Mouse (Mus musculus): ENCODE measurements around the gene Ak4. TPM values are rescaled to one million over a fixed set of nuclear protein-coding genes. Genes with fewer than 3 reads are reported as not detected.
"Not testable (repeated sequence)": the region's sequence is repeated elsewhere in the genome, so short reads cannot be mapped to it uniquely, and the experiment has no call there.

The Ak4 gene
- total RNA-seq, 2 experiments from 2014 or later = 27.7 to 27.8 TPM

DNA sequence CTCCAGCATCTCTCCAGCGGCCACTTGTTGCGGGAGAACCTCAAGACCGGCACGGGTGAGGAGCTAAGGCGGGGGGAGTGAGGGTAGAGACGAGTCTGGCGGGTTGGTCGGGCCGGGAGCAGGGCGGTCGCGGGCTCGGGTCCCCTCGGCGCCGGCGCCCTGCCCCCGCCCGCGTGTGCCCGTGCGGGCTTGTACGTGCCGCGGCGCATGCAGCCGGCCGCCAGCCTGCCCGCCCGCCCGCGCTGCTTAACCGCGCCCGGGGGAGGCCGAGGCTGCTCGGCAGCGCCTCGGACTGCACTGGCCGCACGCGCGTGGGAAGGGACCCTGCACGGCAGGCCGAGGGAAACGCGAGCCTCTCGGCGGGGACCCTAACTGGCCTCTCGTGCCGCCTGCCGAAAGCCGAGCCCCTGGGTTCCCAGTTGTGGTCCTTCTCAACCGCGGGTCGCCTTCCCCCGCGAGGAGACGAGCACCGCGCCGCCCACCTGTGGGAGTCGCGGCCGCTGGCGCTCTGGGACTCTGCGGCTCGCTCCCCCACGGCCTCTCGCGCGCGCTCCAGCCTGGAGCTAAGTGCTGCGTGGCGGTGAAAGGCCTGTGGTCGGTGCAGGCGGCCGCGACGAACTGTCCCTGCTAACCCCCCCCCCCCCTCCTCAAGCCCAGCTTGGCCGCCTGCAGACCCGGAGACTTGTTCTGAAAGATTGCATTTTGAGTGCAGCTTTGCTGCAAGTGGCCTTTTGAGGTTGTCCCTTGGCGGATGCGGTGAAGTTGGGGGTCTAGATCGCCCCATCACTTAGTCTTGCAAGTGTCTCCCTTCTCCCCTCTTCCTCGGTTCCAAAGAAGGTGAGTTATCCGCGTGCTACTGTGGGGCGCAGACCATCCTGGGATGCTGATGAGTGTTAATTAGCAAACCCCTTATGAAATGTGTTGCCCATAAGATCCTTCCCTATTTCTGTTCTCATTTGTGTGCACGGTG lies 1.1 kb downstream of the Ak4 start:
- intact Hi-C loops (cut with DNase I) = no loop called here
- DNase-seq (ENCODE audit: low spot score) = no peak

GRCm38 (mm10) chr4:101422996-101423395 lies 3.9 kb downstream of the Ak4 start:
- intact Hi-C loops (cut with DNase I) = no loop called here
- DNase-seq (ENCODE audit: low spot score) = no peak

GRCm38 (mm10) chr4:101423571-101423970 lies 4.5 kb downstream of the Ak4 start:
- intact Hi-C loops (cut with DNase I) = no loop called here
- DNase-seq (ENCODE audit: low spot score) = no peak

GRCm38 (mm10) chr4:101424495-101424894 lies 5.4 kb downstream of the Ak4 start:
- DNase-seq (ENCODE audit: low spot score) = no peak
- intact Hi-C loops (cut with DNase I) = no loop called here

DNA sequence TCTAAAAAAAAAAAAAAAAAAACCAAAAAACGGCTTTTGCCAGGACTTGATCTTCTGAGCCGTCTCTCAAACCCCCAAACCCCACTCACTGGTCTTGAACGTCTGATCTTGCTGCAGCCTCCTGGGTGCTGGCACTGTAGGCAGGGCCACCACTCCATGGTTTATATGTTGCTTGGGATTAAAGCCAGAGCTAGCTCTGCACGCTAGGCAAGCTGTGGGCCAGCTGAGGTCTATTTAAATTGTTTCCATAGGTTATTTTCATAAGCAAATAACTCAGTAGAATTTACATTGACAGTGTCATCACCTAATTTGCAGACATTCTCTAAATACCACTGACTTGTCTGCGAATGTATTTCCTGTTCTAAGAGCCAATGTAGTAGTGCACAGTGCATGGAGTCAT lies 6.0 kb downstream of the Ak4 start:
- no peak for DNase-seq (ENCODE audit: low spot score)
- intact Hi-C loops (cut with DNase I) = no loop called here

GRCm38 (mm10) chr4:101425666-101426065 lies 6.6 kb downstream of the Ak4 start:
- intact Hi-C loops (cut with DNase I) = no loop called here
- no peak for DNase-seq (ENCODE audit: low spot score)

GRCm38 (mm10) chr4:101426566-101426965 lies 7.5 kb downstream of the Ak4 start:
- no peak for DNase-seq (ENCODE audit: low spot score)
- intact Hi-C loops (cut with DNase I) = no loop called here

GRCm38 (mm10) chr4:101427886-101428680 lies 9.0 kb downstream of the Ak4 start:
- intact Hi-C loops (cut with DNase I) = no loop called here

DNA sequence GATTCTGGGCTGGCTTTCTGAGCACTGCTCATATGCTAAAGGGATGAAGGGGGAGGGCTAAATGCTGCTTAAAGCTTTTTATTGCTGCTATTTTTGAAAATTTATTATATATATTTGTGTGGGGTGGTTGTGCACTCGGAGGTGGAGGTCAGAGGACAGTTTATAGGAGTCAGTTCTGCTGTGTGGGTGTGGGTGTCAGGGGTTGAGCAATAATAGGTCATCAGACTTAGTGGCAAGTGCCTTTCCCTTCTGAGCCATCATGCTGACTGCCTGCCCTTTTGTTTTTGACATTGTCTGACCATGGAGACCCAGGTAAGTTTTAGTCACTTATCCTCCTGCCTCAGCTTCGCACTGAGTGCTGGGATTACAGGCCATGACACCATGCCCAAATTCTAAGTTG lies 10.0 kb downstream of the Ak4 start:
- DNase-seq (ENCODE audit: low spot score) = no peak
- intact Hi-C loops (cut with DNase I) = no loop called here

More at GRCm38 (mm10) chr4:101427886-101428680, 9.0 kb downstream of the Ak4 start:
- no peak for DNase-seq (ENCODE audit: low spot score)

DNA sequence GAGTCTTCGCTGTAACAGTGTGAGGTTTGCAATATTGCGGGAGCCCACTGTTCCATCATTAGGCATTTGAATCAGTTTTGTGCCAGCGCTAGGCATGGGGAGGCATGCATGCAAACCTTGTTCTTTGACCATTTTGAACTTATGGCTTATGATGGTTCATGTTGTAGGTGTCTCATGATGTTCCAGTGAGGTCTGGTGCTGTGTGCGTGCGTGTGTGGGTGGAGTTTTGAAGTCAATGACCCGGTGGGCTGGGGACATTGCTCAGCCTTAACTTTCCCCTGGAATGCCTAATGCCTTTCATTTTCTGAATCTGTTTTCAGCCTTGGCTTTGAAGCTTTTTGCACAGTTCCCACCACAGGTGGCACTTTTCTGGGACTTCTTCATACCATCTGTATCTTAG lies 10.9 kb downstream of the Ak4 start:
- intact Hi-C loops (cut with DNase I) = no loop called here

DNA sequence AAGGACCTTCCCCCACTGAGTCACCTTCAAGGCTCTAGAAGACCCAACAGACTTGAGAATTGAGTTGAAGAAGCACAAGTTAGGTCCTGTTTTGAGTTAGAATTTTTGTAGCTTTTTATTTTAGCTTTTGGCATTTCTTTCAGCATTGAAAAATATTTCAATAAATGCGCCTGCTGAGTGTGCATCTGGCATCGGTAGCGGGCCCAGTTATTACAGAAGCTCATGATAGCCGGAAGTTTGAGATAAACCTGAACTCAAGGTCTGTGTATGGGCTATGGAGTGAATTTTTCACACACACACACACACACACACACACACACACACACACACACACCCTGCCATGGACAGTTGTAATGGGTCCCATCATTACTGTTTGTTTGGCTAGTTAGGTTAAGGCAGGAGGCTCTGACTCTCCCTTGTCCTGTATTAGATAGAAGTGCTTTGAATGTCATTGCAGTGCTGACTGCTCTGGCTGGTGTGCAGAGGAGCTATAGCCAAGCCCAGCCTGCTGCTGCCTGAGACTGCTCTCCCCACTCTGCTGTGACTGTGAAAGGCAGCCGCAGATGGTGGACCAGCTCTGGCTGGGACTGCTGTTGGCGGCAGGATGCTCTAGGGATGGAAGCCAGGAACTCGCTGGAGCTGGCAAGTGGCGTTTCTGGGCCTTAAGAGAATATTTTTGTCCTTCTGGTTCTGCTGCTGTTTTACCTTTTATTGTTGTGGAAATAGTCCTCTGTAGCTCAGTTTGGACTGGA lies 17.9 kb downstream of the Ak4 start:
- intact Hi-C loops (cut with DNase I) = no loop called here
- peak; percentile 66 for DNase-seq (ENCODE audit: low spot score)

More for the DNA sequence above, 10.9 kb downstream of the Ak4 start:
- DNase-seq (ENCODE audit: low spot score) = no peak

GRCm38 (mm10) chr4:101438271-101438670 lies 19.2 kb downstream of the Ak4 start:
- no peak for DNase-seq (ENCODE audit: low spot score)
- intact Hi-C loops (cut with DNase I) = no loop called here

DNA sequence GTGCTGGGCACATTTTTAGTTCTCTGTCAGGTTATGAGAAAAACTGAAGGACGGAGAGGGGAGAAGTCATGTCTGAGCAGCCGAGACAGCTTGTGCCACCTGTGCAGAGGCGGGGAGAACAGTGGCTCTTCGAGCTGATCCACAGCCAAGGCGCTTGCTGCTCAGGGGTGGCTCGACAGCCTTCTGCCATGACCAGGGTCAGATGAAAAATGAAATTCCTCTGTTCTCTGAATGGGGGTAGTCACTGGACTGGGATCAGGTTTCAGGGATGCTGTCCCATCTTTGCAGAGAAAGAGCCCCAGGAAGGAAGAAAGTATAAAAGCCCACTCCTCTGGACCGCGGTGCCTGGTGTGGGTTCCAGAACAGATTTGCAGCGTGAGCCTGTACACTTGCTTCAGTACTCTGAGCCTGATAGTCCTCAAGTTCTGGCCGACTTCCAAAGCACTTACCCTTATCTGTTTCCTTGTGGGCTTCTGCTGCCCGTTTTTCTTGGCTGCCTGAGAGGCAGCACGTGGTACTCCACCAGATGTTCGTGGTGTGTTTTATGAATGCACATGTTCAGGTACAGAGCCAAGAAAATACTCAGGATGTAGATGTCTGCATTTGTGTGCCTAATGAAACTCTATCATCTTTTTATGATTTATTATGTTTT lies 20.8 kb downstream of the Ak4 start:
- intact Hi-C loops (cut with DNase I) = no loop called here
- DNase-seq (ENCODE audit: low spot score) = peak; percentile 55

DNA sequence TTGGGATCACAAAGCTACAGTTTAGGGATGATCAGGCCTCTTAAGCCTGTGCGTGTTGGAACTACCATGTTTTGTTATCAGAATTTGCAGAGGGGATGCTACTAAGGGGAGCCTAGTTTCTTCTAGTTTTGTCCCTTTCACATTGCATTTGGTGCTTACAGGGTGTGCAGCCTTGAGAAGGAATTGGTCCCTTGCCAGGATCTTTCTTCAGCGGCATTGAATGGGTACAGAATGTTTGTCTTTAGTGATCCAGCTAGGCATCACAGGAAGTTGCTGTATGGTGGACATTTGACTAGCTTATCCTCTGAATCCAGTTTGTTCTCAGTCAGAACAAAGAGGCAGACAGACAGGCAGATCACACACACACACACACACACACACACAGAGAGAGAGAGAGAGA lies 23.7 kb downstream of the Ak4 start:
- DNase-seq (ENCODE audit: low spot score) = no peak
- intact Hi-C loops (cut with DNase I) = no loop called here

DNA sequence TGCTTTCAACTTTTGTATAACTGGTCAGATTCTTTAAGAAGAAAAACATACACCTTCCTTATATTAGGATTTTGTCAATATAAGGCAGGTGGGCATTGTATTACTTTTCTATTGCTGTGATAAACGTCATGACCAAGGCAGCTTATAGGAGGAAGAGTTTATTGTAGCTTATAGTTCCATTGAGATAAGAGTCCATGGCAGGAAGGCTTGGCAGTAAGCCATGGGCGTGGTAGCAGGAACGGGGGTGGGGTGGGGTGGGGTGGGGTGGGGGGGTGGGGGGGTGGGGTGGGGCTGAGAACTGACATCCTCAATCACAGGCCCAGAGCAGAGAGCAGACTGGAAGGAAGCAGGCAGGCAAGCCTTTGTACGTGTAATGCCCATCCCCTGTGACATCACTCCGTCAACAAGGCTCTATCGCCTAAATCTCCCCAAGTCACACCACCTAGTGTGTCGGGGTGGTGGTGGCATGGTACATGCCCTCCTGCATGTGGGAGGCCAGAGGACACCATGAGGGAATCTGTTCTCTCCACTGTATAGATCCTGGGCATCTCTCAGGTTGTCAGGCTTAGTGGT lies 24.4 kb downstream of the Ak4 start:
- DNase-seq (ENCODE audit: low spot score) = no peak
- intact Hi-C loops (cut with DNase I) = no loop called here

GRCm38 (mm10) chr4:101445660-101446059 lies 26.6 kb downstream of the Ak4 start:
- intact Hi-C loops (cut with DNase I) = no loop called here
- no peak for DNase-seq (ENCODE audit: low spot score)

GRCm38 (mm10) chr4:101446606-101447005 lies 27.5 kb downstream of the Ak4 start:
- DNase-seq (ENCODE audit: low spot score); intact Hi-C loops (cut with DNase I): not testable (repeated sequence)

DNA sequence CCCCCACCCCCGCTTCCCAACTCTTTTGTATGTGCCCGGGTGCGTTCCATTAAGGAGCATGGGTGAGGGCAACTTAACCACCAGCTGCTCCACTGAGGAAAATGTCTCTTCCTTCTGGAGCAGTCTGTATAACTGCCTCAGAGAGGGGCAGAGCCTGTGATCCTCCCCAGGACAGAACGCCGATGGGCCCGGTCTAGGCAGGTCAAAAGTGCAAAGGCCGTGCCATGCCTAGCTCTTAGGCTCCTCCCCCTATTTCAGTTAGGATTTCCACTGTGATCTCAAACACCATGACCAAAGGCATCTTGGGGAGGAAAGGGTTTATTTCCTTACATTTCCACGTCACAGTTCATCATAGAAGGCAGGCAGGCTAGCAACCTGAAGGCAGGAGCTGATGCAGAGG lies 29.6 kb downstream of the Ak4 start:
- DNase-seq (ENCODE audit: low spot score) = no peak
- intact Hi-C loops (cut with DNase I) = no loop called here

- no peak for DNase-seq (ENCODE audit: low spot score)
- intact Hi-C loops (cut with DNase I) = no loop called here
Measured at GRCm38 (mm10) chr4:101449344-101449743, 30.3 kb downstream of the Ak4 start.
